Mouse (Mus musculus): Measurements from ENCODE around the gene Zkscan14. TPM values are rescaled to one million over a fixed set of nuclear protein-coding genes. Genes with fewer than 3 reads are reported as not detected.

Gene Zkscan14
- total RNA-seq, 1 experiment, result 5.5 TPM

DNA sequence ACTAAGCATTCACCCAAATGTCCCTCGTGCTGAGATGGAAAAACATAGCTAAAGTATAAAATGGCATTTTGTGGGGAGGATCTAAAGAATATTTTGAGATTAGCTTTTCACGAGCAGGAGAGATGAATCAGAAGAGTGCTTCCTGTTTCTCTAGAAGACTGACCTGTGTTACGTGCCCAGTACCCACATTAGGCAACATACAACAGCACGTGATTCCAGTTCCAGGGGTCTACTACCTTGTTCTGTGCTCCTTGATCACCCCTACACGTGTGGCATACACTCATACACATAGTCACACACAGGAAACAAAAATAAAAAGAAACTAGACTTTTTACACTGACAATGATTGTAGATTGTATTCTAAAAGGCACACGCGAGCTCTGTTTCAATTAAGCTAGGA is 1.3 kb downstream of the Zkscan14 start:
- H3K9ac ChIP-seq (ENCODE audit: insufficient read depth, low read depth, low read length, poor library complexity, severe bottlenecking), result no peak overlapping the region
- in situ Hi-C loops (cut with MboI; ENCODE audit: low sequenced_read_pairs in 2 of 2, unreplicated experiment in 2 of 2), result no loop called here
- peaks cover under 1% of the 10 kb centered on the region; the same call in 1 of the 2 replicates for H3K36me3 ChIP-seq (ENCODE audit: control insufficient read depth, insufficient read depth, low read length, poor library complexity, severe bottlenecking)
- no peak overlapping the region for H3K27ac ChIP-seq (ENCODE audit: insufficient read depth, low read depth, low read length, poor library complexity, severe bottlenecking)
- DNase-seq (ENCODE audit: low read depth, low spot score), result no peak
- no peak for TF ChIP-seq ZNF384 (IDR thresholded peaks at IDR 0.05; ENCODE audit: low read depth, low read length)
- no peak for TF ChIP-seq HCFC1 (IDR thresholded peaks at IDR 0.05; ENCODE audit: borderline replicate concordance, insufficient read depth, low read length)
- no peak for TF ChIP-seq MAFK (IDR thresholded peaks at IDR 0.05; ENCODE audit: insufficient read depth, low read depth, low read length)
- TF ChIP-seq ZC3H11A (IDR thresholded peaks at IDR 0.05; ENCODE audit: borderline replicate concordance, low read depth, low read length), result no peak
- TF ChIP-seq CHD2 (IDR thresholded peaks at IDR 0.05; ENCODE audit: low read depth, low read length), result no peak
- H3K4me3 ChIP-seq (ENCODE audit: insufficient read depth in 1 of 2, low read depth in 1 of 2, low read length in 2 of 2, poor library complexity in 1 of 2, severe bottlenecking in 1 of 2), result peak overlapping the region in 1 of 2 experiments; percentile 96; a peak in 1 of 4 replicates
- H3K9me3 ChIP-seq (ENCODE audit: control insufficient read depth, insufficient read depth, low read depth, low read length), result no peaks in the 10 kb centered on the region
- H3K4me1 ChIP-seq (ENCODE audit: control insufficient read depth in 2 of 2, insufficient read depth in 2 of 2, low read length in 2 of 2, poor library complexity in 1 of 2), result no peaks in the 10 kb centered on the region

- Histone ChIP-seq H3K27ac (ENCODE audit: insufficient read depth, low read depth, low read length, poor library complexity, severe bottlenecking) (peak within 1 kb of the TSS; percentile 73), H3K4me3 (ENCODE audit: insufficient read depth in 1 of 2, low read depth in 1 of 2, low read length in 2 of 2, poor library complexity in 1 of 2, severe bottlenecking in 1 of 2) (peak within 1 kb of the TSS; percentile 91 to 95), H3K36me3 (ENCODE audit: control insufficient read depth, insufficient read depth, low read length, poor library complexity, severe bottlenecking) (peaks cover 11% of the 10 kb centered on the region), H3K9me3 (ENCODE audit: control insufficient read depth, insufficient read depth, low read depth, low read length) (no peaks in the 10 kb centered on the region), H3K4me1 (ENCODE audit: control insufficient read depth in 2 of 2, insufficient read depth in 2 of 2, low read length in 2 of 2, poor library complexity in 1 of 2) (peaks cover 5 to 6% of the 10 kb centered on the region in 2 experiments; a peak in 3 of 4 replicates), H3K9ac (ENCODE audit: insufficient read depth, low read depth, low read length, poor library complexity, severe bottlenecking) (peak within 1 kb of the TSS; percentile 91)
- no peak for DNase-seq (ENCODE audit: low read depth, low spot score)
- in situ Hi-C loops (cut with MboI; ENCODE audit: low sequenced_read_pairs in 2 of 2, unreplicated experiment in 2 of 2), result no loop called here
- no peak for TF ChIP-seq ZC3H11A (IDR thresholded peaks at IDR 0.05; ENCODE audit: borderline replicate concordance, low read depth, low read length)
- TF ChIP-seq CHD2 (IDR thresholded peaks at IDR 0.05; ENCODE audit: low read depth, low read length), result no peak
- no peak for TF ChIP-seq ZNF384 (IDR thresholded peaks at IDR 0.05; ENCODE audit: low read depth, low read length)
- no peak for TF ChIP-seq HCFC1 (IDR thresholded peaks at IDR 0.05; ENCODE audit: borderline replicate concordance, insufficient read depth, low read length)
- TF ChIP-seq MAFK (IDR thresholded peaks at IDR 0.05; ENCODE audit: insufficient read depth, low read depth, low read length), result no peak
Observed at GRCm38 (mm10) chr5:145191962-145192361, 9.7 kb downstream of the Zkscan14 start, which contains the start of gene Atp5j2. Gene Atp5j2 (minus strand): TSS chr5:145192062.

- Histone ChIP-seq H3K36me3 (ENCODE audit: control insufficient read depth, insufficient read depth, low read length, poor library complexity, severe bottlenecking) (peaks cover 18% of the 10 kb centered on the region), H3K4me3 (ENCODE audit: insufficient read depth in 1 of 2, low read depth in 1 of 2, low read length in 2 of 2, poor library complexity in 1 of 2, severe bottlenecking in 1 of 2) (peak overlapping the region; percentile 91 to 95), H3K4me1 (ENCODE audit: control insufficient read depth in 2 of 2, insufficient read depth in 2 of 2, low read length in 2 of 2, poor library complexity in 1 of 2) (peaks cover 5 to 6% of the 10 kb centered on the region in 2 experiments; a peak in 3 of 4 replicates), H3K27ac (ENCODE audit: insufficient read depth, low read depth, low read length, poor library complexity, severe bottlenecking) (peak overlapping the region; percentile 73), H3K9me3 (ENCODE audit: control insufficient read depth, insufficient read depth, low read depth, low read length) (no peaks in the 10 kb centered on the region), H3K9ac (ENCODE audit: insufficient read depth, low read depth, low read length, poor library complexity, severe bottlenecking) (peak overlapping the region; percentile 91)
- in situ Hi-C loops (cut with MboI; ENCODE audit: low sequenced_read_pairs in 2 of 2, unreplicated experiment in 2 of 2), result no loop called here
- peak; percentile 25; the same call in 1 of the 2 replicates for TF ChIP-seq MAFK (IDR thresholded peaks at IDR 0.05; ENCODE audit: insufficient read depth, low read depth, low read length)
- TF ChIP-seq ZNF384 (IDR thresholded peaks at IDR 0.05; ENCODE audit: low read depth, low read length), result no peak
- peak; percentile 65; the same call in 1 of the 2 replicates for TF ChIP-seq HCFC1 (IDR thresholded peaks at IDR 0.05; ENCODE audit: borderline replicate concordance, insufficient read depth, low read length)
- DNase-seq (ENCODE audit: low read depth, low spot score), result peak; percentile 84
Observed at GRCm38 (mm10) chr5:145190875-145191798, 10.5 kb downstream of the Zkscan14 start.

DNA sequence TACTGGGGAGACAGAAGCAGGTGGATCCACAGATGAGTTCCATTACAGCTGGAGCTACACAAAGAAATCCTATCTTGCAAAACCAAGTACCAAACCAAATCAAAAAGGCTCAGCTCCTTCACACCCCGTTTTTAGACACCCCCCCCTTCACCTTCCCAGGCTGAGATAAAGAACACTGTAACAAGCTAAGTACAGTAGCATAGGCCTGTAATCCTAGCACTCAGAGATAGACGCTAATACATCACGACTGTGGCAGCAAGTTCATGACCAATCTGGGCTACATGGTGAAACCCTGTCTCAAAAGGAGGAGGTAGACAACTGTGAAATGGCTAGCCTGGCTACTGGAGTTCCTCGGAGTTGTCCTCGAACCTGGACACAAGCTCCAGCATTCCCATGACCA is 11.3 kb downstream of the Zkscan14 start:
- Histone ChIP-seq H3K27ac (ENCODE audit: insufficient read depth, low read depth, low read length, poor library complexity, severe bottlenecking) (no peak overlapping the region), H3K36me3 (ENCODE audit: control insufficient read depth, insufficient read depth, low read length, poor library complexity, severe bottlenecking) (peaks cover 23% of the 10 kb centered on the region), H3K4me3 (ENCODE audit: insufficient read depth in 1 of 2, low read depth in 1 of 2, low read length in 2 of 2, poor library complexity in 1 of 2, severe bottlenecking in 1 of 2) (peak overlapping the region; percentile 91 to 95), H3K9me3 (ENCODE audit: control insufficient read depth, insufficient read depth, low read depth, low read length) (no peaks in the 10 kb centered on the region), H3K9ac (ENCODE audit: insufficient read depth, low read depth, low read length, poor library complexity, severe bottlenecking) (peak overlapping the region; percentile 91), H3K4me1 (ENCODE audit: control insufficient read depth in 2 of 2, insufficient read depth in 2 of 2, low read length in 2 of 2, poor library complexity in 1 of 2) (peaks cover 5 to 6% of the 10 kb centered on the region in 2 experiments; a peak in 3 of 4 replicates)
- in situ Hi-C loops (cut with MboI; ENCODE audit: low sequenced_read_pairs in 2 of 2, unreplicated experiment in 2 of 2), result no loop called here
- TF ChIP-seq MAFK (IDR thresholded peaks at IDR 0.05; ENCODE audit: insufficient read depth, low read depth, low read length) (no peak), ZC3H11A (IDR thresholded peaks at IDR 0.05; ENCODE audit: borderline replicate concordance, low read depth, low read length) (no peak), ZNF384 (IDR thresholded peaks at IDR 0.05; ENCODE audit: low read depth, low read length) (no peak), CHD2 (IDR thresholded peaks at IDR 0.05; ENCODE audit: low read depth, low read length) (no peak), HCFC1 (IDR thresholded peaks at IDR 0.05; ENCODE audit: borderline replicate concordance, insufficient read depth, low read length) (no peak)
- no peak for DNase-seq (ENCODE audit: low read depth, low spot score)

Measured in ES-E14 (cell line).